Mouse (Mus musculus) erythroblast, embryonic 14.5 days (primary cell): Measurements from ENCODE around the gene Cacna1c. TPM values are rescaled to one million over a fixed set of nuclear protein-coding genes. Genes with fewer than 3 reads are reported as not detected.

ENCODE experiments used
- H3K27me3 ChIP-seq: 2 replicates; pipeline ENCODE4 v1.6.1; 2012; ENCODE audit warnings: inconsistent platforms; ENCODE audit not compliant: control insufficient read depth
- H3K36me3 ChIP-seq: 2 replicates; pipeline ENCODE4 v1.6.1; 2012; ENCODE audit warnings: mild to moderate bottlenecking, inconsistent platforms; ENCODE audit not compliant: control insufficient read depth
- H3K4me1 ChIP-seq: 2 replicates; pipeline ENCODE4 v1.6.1; 2012; ENCODE audit warnings: inconsistent platforms; ENCODE audit not compliant: control insufficient read depth
- H3K4me3 ChIP-seq: replicated peaks from 2 replicates; pipeline ENCODE3; 2012; ENCODE audit warnings: moderate library complexity, mild to moderate bottlenecking, inconsistent platforms
- H3K9me3 ChIP-seq: 2 replicates; pipeline ENCODE4 v1.6.1; 2012; ENCODE audit warnings: low read length, inconsistent platforms, mixed read lengths; ENCODE audit not compliant: control insufficient read depth
- GATA1 ChIP-seq: IDR thresholded peaks from 2 replicates; pipeline ENCODE4 v1.6.1; 2012; ENCODE audit warnings: low read length, inconsistent platforms, mixed read lengths
- TAL1 ChIP-seq: IDR thresholded peaks from 3 replicates; pipeline ENCODE4 v1.6.1; 2012; ENCODE audit warnings: low read length, inconsistent platforms, mixed read lengths
- polyA plus RNA-seq: library from polyadenylated mRNA; stranded (reverse); fragments of >175 nt; gene quantifications from 2 replicates; pipeline ENCODE4 v1.2.3, GENCODE M21; 2012

Cacna1c gene
- polyA plus RNA-seq, 1 experiment, result 0.14 TPM

DNA sequence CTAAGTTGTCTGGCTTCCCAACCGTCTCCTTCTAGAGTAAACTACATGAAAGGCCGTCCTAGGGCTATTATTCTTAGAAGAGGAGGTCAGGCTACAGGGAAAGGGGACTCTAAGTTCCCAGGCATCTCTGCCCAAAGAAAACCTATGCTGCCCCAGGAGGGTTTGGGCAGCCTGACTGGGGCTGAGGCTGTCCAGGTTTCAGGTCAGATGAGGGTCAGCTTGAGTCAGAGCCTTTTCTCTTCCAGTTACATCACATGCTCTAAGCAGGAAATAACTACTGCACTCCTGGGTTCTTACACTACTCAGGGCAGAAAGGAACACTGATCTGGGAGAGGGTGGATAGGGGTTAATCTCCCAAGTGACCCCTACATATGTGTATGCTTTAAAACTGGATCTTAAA lies 556.4 kb downstream of the Cacna1c start:
- Histone ChIP-seq H3K36me3 (no peaks in the 10 kb centered on the region), H3K27me3 (no peaks in the 10 kb centered on the region), H3K9me3 (0 out of 2 replicates have a peak, but pooled peaks cover 2% of the 10 kb centered on the region), H3K4me1 (no peaks in the 10 kb centered on the region), H3K4me3 (no peak overlapping the region)
- TF ChIP-seq GATA1, result no peak
- no peak for TF ChIP-seq TAL1

DNA sequence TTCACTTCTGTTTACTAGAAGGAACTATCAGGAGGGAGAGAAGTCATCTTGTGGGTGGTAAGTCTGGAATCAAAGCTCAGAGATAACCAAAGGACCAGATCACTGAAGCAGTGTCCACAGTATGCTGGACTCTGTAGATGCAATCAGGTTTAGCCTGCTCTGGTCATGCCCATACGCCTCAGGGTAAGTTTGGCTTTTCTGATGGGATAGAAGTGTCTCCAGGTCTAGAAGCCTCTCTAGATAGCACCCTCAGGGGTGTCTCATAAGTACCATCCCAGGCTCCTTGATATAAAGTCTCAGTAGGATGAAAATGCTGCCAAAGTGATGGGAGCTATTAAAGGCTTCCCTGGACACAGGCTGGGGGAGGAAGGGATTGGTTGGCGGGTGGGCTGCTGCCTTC lies 557.3 kb downstream of the Cacna1c start:
- H3K4me3 ChIP-seq, result no peak overlapping the region
- TF ChIP-seq GATA1 (no peak), TAL1 (no peak)
- H3K9me3 ChIP-seq, result 0 out of 2 replicates have a peak, but pooled peaks cover 2% of the 10 kb centered on the region
- no peaks in the 10 kb centered on the region for H3K36me3 ChIP-seq
- H3K4me1 ChIP-seq, result no peaks in the 10 kb centered on the region
- H3K27me3 ChIP-seq, result no peaks in the 10 kb centered on the region

DNA sequence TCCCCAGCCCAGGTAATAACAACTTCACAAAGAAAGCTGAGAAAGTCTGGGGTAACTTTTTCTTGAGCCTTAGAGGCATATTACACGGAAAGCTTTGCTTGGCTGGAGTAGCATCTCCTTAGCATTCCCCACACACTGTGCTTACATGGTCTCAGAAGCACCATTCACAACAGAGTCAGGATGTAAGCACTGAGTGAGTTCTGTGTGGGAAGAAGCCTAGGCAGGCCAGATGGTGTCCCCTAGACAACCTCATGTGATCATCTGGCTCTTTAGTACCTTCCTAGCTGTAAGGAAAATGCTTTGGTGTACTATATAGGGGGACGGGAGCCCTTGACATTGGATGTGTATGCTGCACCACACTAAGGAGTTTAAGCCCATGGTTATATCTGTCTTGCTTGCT lies 563.7 kb downstream of the Cacna1c start:
- TF ChIP-seq GATA1, result no peak
- TF ChIP-seq TAL1, result no peak
- no peaks in the 10 kb centered on the region for H3K27me3 ChIP-seq
- H3K9me3 ChIP-seq, result 0 out of 2 replicates have a peak, but pooled peaks cover 2% of the 10 kb centered on the region
- no peak overlapping the region for H3K4me3 ChIP-seq
- H3K4me1 ChIP-seq, result no peaks in the 10 kb centered on the region
- H3K36me3 ChIP-seq, result no peaks in the 10 kb centered on the region

DNA sequence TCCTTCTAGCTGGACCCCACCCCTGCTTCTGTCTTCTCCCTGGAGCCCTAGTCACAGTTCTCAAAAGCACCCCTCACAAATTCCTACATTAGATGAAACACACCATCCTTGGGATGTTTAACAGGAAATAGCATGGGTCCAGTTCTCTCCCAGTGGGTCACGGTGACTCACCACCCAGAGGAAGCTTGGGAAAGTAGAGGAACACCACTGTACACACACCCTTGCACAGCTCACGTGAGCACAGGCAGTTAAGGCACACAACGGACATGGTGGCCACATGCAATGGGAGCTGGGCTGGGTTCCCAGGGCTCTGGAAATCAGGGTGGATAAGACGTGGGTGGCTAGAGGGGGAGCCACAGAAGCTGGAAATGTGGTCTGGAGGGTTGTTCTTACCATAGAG lies 566.2 kb downstream of the Cacna1c start:
- no peaks in the 10 kb centered on the region for H3K27me3 ChIP-seq
- TF ChIP-seq TAL1, result no peak
- no peak for TF ChIP-seq GATA1
- H3K36me3 ChIP-seq, result no peaks in the 10 kb centered on the region
- H3K4me1 ChIP-seq, result no peaks in the 10 kb centered on the region
- no peaks in the 10 kb centered on the region for H3K9me3 ChIP-seq
- no peak overlapping the region for H3K4me3 ChIP-seq

DNA sequence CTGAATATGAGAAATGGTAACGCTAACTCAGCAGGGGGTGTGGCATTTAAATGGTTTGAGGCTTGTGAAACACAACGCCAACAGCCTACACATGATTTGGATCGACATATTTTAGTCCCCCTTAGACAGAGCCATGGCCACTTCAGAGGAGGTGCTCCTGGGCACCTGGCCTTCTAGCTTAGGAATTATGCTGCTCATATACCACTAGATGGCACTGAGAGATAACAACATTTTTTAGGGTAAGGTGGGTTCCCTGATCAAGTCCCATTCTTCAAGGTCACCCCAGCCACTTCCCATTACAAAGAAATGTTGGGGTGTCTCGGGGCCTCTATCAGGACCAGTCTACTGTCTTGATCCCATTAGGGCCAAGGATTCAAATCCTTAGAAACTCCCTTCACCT lies 570.0 kb downstream of the Cacna1c start:
- Histone ChIP-seq H3K4me1 (no peaks in the 10 kb centered on the region), H3K36me3 (no peaks in the 10 kb centered on the region), H3K4me3 (no peak overlapping the region), H3K27me3 (no peaks in the 10 kb centered on the region), H3K9me3 (no peaks in the 10 kb centered on the region)
- TF ChIP-seq GATA1, result no peak
- no peak for TF ChIP-seq TAL1

DNA sequence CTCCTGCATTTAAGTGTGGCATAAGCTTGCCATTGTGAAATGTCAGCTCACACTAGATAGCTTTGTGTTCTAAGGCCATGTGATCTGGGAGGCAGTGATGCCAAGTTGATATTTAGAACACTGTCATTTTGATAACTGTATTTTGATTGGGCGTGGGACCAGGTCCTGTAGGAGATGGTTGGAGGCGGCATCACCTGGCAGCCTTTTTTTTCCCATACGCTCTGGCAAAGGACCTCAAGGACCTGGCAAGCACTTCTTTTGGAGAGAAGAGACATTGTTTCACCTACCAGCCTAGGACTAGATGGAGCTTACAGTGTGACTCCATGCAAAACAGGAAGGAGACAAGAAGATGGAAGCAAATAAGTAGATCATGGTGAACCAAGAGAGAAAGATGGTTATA lies 572.6 kb downstream of the Cacna1c start:
- no peak for TF ChIP-seq GATA1
- TF ChIP-seq TAL1, result no peak
- Histone ChIP-seq H3K27me3 (no peaks in the 10 kb centered on the region), H3K4me1 (no peaks in the 10 kb centered on the region), H3K9me3 (no peaks in the 10 kb centered on the region), H3K4me3 (no peak overlapping the region), H3K36me3 (no peaks in the 10 kb centered on the region)

DNA sequence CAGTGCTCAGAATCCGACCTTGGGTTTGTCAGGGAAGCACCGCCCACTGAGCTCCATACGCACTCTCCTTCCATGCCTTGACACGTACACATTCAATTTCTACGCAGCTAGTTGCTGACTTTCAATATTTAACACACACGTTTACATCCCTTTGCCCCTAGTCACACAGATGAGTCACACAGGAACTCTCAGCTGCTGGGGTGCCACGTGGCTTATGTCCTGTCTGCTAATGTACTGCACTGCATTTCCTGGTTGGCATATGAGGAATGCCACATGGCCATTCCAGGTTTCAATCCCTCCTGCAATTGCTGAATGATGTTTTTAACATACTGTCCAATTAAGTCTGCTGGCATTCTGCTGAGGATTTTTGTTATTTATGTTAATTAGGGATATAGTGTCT lies 574.4 kb downstream of the Cacna1c start:
- H3K4me3 ChIP-seq, result no peak overlapping the region
- no peaks in the 10 kb centered on the region for H3K36me3 ChIP-seq
- TF ChIP-seq TAL1 (no peak), GATA1 (no peak)
- H3K4me1 ChIP-seq, result no peaks in the 10 kb centered on the region
- no peaks in the 10 kb centered on the region for H3K27me3 ChIP-seq
- no peaks in the 10 kb centered on the region for H3K9me3 ChIP-seq

DNA sequence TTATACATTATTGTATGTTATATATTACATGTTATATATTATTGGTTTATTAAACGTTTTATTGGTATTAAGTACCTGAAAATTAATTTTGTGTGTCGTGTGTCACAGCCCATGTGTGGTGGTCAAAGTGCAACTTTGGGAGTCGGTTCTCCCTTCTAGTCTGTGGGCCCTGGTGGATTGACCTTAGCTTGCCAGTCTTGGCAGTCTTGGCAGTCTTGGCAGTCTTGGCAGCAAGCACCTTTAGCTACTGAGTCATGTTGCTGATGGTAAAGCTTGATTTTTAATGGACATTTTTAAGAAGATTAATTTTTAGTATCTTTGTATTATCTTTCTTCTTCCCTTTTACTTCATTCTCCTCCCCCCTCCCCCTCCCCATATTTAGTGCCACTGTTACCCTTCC lies 574.8 kb downstream of the Cacna1c start:
- no peaks in the 10 kb centered on the region for H3K27me3 ChIP-seq
- no peaks in the 10 kb centered on the region for H3K36me3 ChIP-seq
- no peaks in the 10 kb centered on the region for H3K9me3 ChIP-seq
- no peaks in the 10 kb centered on the region for H3K4me1 ChIP-seq
- TF ChIP-seq GATA1 (no peak), TAL1 (no peak)
- H3K4me3 ChIP-seq, result no peak overlapping the region

DNA sequence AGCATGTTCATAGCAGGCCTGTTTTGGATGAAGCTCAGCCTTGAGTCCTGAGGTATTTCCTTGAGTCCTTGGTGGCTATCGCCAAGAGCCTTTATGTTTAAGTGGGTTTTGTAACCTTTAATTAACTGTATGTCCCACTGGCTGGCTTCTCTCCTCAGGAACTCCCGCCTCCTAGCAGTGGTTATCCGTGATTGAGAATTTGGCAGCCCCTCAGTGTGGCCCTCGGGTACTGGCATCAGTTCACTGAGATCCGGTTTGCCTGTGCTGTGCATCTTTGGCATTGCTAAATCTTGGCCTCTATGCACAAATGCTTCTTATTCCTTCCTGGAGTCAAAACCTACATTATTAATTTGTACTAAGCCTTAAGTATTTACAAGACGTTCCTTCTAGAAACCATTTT lies 587.3 kb downstream of the Cacna1c start:
- Histone ChIP-seq H3K9me3 (no peaks in the 10 kb centered on the region), H3K36me3 (no peaks in the 10 kb centered on the region), H3K4me1 (no peaks in the 10 kb centered on the region), H3K4me3 (no peak overlapping the region), H3K27me3 (peaks cover 2% of the 10 kb centered on the region; the same call in 1 of the 2 replicates)
- TF ChIP-seq GATA1, result no peak
- no peak for TF ChIP-seq TAL1

DNA sequence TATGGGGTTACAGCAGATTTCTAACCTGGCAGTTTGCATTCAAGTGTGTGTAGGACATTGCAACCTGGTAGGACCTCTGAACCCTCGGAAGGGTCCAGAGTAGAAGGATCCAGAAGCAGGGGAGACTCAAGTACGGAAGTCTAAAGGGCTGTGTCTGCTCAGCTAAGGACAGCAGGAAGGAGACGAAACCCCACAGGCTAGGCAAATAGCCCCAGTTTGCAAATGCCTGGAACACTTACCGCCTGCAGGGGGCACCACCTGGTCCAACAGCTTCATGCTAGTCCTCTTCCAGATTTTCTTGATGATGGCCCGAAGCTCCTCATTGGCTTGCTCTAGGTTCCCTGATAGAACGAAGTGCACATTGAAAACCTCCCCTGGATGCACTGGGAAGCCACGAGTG lies 590.2 kb downstream of the Cacna1c start:
- Histone ChIP-seq H3K4me3 (no peak overlapping the region), H3K9me3 (no peaks in the 10 kb centered on the region), H3K36me3 (no peaks in the 10 kb centered on the region), H3K4me1 (no peaks in the 10 kb centered on the region), H3K27me3 (peaks cover 2% of the 10 kb centered on the region; the same call in 1 of the 2 replicates)
- TF ChIP-seq TAL1, result no peak
- TF ChIP-seq GATA1, result no peak
